Mouse (Mus musculus): ENCODE measurements at regions not wholly inside any gene's neighbourhood (a gene's known extent, or its start where the extent isn't known, plus 50 kb on each side); places are given as distances from the start of the nearest gene placed in this dataset.

DNA sequence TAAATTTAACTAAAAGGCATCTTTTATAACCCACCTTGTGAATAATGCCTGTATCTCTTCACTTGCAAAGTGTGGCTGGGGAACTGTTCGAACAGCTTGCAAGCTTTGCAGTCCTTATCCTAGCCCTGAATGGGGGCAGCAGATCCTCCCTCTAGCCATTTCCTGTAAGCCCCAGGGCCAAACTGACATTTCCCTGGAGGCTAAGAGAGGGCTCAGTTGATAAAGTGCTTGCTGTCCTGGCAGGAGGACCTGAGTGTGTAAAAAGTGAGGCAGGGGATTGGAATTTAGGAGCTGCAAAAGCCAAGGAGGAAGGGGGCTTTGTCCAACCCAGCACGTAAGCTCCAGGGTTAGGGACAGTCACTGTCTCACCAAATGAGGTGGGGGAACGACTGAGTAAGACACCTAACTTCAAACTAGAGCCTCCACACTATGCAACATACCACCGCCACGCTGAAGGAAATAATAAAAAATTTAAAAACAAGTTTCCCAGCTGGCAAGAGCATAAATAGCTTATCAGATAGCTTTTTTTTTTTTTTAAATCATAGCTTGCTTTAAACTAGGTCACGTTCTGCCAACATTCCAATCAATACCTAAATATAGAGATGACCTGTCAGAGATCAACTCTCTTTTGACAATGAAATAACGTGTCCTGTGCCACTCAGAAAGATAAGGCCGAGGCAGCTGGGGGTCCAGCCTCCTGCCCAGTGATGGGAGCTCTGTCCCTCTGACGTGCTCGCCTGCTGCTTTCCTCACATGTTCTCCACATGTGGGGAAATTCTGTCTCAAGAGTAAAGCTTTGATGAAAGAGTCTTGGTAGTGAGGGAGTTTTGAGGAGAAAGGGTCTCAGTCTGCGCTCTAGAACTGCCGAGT, 146.0 kb downstream of the Zfp36l1 start:
- no peak for DNase-seq (ENCODE audit: low spot score in 2 of 2)

DNA sequence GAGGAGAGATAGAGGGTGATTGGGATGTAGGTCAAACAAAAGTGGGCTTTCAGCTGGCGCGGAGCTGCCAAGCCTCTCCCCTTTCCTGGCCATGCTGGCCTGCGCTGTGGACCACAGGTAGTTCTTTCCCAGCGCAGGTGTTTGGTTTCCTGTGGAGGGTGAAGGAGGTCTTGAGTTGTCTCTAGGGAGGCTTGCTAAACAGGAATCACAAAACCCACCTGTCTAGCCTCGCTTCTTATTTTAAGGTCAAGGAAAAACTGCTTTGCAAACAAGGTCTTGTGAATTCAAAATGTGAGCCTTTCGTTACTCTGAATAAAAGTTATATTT, 146.6 kb downstream of the Zfp36l1 start:
- DNase-seq (ENCODE audit: low spot score in 2 of 2) = no peak

DNA sequence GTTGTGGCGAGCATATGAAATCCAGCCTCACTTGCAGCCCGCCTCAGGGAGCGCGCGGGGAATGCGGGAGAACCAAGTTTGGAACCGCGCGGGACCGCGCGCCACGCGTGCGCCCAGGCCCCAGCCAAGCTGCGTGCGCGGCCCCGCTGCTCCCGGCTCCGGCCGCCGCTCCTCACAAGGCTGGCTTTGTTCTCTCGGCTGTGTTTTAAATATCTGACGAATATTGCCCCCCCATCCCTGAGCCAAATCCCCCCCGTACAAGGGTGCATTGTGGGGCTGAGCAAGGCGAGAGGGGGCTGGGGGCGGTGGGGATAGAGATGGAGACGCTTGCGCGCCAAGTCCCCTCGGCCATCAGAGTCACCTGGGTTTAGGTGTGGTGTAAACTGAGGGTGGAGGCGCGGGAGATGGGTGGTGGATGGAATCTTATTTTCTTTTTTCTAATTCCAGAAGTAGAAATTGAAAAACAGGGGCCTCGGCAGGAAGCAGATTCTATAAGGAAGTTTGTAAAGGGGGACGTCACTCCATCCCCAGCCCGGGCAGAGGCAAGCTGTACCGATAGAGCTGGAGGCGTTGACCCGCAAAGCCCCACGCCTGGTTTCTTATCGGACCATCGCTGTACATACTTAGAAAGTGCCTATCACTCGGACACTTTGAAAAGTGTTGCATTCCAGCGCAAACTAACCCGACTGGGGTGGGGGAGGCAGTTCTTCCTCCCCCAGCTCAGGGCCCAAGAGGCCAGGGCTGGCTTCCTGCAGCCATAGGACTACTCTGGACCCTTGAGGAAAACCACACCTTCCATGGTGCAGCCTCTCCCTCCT, 147.1 kb downstream of the Zfp36l1 start:
- peak in 1 of 2 experiments; percentile 52 for DNase-seq (ENCODE audit: low spot score in 2 of 2)

DNA sequence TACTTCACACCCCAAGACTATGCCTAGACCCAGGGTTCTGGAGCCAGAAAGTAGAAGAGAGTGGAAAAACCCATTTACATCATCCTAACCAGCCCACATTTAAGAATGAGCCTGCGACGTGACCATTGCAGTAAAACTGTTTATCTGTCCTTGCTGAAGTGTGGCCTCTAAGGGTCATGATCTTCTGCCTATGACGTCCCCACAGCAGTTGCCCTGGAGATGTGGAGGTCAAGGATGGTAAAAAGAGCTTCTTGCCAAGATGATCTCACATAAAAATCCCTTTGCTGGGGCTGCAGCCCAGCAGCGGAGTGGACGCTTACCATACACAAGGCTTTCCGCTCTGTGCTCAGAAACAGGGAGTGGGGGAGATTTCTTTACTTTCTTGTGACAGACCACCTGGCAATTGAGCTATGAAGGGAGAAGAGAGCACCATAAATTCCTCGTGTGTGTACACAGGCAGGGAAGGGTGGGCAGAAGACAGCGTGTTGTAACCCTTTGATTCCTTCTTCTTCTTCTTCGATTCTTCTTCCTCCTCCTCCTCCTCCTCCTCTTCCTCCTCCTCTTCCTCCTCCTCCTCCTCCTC, 149.3 kb downstream of the Zfp36l1 start:
- no peak for DNase-seq (ENCODE audit: low spot score in 2 of 2)

GRCm38 (mm10) chr12:79962649-79963236, 150.1 kb downstream of the Zfp36l1 start:
- no peak for DNase-seq (ENCODE audit: low spot score in 2 of 2)

DNA sequence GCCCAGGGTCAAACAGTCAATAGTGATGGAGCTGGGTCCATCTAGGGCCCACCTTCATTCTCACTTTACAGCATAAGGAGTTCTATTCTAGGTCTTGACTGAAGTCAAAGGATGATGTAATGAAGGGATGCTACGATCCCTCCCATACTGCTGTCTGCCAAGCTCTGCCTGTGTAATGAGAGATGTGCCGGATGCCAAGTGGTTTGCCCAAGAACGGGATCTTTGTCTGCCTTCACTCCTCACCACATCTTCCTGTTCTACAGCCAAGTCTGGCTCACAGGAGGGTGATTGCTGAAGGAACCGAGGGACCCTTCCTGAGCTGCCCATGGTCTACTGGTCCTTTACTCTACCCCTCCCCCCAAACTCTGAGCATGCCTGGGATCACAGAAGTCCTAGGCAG, 150.9 kb downstream of the Zfp36l1 start:
- DNase-seq (ENCODE audit: low spot score in 2 of 2) = no peak

DNA sequence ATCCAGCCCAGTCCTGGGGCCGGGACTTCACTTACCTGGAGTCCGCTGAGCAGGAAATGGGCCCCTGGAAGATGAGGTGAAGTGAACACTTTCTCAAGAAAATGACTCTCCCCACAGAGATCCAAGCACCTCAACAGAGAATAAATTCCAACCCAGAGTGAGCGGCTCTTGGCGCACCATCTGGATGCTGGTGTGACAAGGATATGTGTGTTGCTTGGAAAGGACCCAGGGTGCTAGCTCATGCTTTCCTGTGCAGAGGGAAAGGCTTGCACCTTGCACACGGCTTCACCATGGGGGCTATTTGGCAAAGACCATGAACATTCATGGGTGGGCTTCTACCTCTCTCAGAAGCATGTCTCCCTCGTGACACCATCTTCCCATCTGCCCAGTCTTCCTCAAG, 151.7 kb downstream of the Zfp36l1 start:
- no peak for DNase-seq (ENCODE audit: low spot score in 2 of 2)

DNA sequence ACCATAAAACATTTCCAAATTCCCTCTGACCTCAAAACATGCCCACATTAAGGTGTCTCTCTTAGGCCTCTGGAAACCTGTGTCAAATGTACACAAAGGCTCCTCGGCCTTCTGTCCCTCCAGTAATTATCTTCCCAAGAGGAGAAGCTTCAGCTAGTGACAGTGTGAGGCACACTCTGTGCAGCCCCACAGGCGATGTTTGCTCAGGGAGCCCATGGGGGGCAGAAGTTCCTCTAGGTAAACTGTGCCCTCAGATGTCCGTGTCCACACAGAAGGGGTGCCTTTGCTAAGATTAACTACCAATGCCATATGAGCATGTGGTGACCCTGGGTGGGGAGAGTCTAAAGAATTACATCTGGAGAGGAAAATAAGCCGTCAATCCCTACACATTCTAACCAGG, 152.4 kb downstream of the Zfp36l1 start:
- DNase-seq (ENCODE audit: low spot score in 2 of 2) = no peak

DNA sequence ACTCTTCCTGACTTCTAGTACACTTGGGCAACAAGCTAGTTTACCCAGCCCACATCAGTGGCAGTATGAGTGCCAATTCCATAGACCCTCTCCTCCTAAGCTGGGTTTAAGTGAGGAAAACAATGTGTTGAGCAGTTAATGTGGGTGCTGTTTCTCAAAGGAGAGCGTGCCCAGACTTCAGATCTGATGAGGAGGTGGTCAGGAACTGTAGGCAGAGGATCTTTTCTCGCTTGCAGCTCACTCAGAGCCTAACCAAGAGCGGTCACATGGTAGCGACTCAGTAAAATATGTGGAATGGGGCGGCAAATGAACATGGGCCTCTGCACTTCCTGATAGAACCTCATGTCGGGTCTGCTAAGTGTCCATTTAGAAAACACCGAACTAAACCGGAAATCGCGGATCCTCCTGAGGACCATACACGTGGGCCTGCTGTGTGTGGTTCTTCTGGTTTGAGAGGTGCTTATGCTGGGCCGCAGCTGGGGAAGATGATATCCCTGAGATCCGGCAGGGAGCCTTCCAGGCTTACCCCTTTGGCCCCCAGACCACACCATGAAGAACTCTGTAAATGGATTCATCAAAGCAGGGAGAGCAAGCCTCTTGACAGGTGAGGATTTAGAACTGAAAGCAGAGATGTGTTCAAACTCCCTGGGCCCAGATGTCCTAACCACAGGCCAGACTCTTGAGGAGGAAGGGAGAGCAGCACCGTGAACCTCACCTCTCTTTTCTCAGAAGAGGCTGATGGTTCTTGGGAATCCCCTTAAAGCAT, 153.1 kb downstream of the Zfp36l1 start:
- no peak for DNase-seq (ENCODE audit: low spot score in 2 of 2)

GRCm38 (mm10) chr12:79957211-79957610, 155.6 kb downstream of the Zfp36l1 start:
- DNase-seq (ENCODE audit: low spot score in 2 of 2) = no peak

DNA sequence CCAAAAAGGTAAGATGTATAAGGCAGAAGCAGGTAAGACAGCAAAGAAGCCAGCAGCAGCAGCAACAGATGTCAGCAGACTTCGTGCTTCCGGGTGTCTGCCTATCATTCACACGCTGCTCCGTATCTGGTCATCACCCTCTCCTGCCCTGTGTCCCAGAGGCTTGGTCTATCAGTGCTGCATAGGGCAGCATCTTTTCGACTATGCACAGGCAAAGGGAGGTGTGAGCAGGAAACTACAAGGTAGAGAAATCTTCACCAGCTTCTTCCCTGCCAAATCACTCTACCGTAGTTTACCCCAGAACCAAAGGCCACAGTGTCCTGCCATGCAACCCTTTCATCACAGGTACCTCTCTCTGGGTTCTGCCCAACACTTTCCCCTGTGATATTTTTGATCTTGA, 156.5 kb downstream of the Zfp36l1 start:
- DNase-seq (ENCODE audit: low spot score in 2 of 2) = no peak

GRCm38 (mm10) chr12:79955501-79955900, 157.3 kb downstream of the Zfp36l1 start:
- DNase-seq (ENCODE audit: low spot score in 2 of 2) = no peak

DNA sequence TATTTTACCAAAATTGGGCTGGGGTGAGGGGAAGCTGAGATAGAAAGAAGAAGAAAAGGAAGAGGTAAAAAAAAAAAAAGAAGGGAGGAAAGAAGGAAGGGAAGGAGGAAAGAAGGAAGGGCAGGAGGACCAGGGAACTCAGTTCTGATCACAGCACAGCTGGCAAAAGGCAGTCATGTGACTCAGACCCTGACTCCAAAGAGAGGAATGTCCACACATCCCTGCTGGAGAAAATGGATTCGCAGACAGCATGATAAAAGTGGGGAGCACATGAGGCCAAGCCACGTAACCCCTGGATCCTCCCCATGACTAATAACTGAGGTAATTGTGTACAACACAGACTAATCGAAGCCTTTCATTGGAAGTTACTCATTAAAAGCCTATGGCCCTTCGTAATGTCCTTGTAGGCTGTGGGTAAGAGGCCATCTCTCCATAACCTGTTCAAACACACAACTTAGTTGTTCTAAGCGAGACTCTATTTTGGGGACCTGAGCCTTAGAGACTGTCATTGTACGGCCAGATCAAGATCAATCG, 162.2 kb downstream of the Zfp36l1 start:
- no peak for DNase-seq (ENCODE audit: low spot score in 2 of 2)

DNA sequence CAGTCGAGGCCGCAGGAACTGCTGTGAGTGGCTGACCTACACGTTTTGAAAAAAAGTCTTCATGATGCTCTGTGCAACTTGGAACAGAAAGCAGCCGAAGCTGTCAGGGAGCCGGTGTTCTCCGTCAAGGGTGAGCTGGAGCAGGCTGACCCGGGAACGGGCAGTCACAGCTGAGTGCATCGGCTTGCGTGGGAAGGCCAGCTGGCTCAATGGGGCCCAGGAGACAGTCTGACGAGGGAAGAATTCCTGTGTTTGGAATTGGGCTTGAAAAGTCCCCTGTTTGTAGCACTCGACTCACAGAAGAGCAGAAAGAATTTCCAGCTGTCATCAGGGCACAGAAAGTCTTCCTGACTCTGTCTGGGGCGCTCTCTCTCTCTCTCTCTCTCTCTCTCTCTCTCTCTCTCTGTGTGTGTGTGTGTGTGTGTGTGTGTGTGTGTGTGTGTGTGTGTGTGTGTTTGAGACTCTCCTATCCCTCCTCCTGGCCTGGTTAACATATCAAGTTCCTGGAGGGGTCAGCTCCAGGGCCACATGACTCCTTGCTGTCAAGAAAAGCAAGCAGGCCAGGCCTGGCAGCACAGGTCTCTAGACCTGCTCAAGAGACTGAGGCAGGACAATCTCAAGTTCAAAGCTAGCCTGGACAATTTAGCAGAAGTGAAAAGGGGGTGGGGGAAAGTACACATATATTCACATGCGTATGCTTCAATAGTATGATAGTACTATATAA, 163.6 kb downstream of the Zfp36l1 start:
- no peak for DNase-seq (ENCODE audit: low spot score in 2 of 2)

GRCm38 (mm10) chr12:79947574-79947973, 165.2 kb downstream of the Zfp36l1 start:
- no peak for DNase-seq (ENCODE audit: low spot score in 2 of 2)

GRCm38 (mm10) chr12:79946777-79947176, 166.0 kb downstream of the Zfp36l1 start:
- DNase-seq (ENCODE audit: low spot score in 2 of 2) = no peak

- no peak for DNase-seq (ENCODE audit: low spot score in 2 of 2)
Measured at GRCm38 (mm10) chr12:79945899-79946298, 166.9 kb downstream of the Zfp36l1 start.

DNA sequence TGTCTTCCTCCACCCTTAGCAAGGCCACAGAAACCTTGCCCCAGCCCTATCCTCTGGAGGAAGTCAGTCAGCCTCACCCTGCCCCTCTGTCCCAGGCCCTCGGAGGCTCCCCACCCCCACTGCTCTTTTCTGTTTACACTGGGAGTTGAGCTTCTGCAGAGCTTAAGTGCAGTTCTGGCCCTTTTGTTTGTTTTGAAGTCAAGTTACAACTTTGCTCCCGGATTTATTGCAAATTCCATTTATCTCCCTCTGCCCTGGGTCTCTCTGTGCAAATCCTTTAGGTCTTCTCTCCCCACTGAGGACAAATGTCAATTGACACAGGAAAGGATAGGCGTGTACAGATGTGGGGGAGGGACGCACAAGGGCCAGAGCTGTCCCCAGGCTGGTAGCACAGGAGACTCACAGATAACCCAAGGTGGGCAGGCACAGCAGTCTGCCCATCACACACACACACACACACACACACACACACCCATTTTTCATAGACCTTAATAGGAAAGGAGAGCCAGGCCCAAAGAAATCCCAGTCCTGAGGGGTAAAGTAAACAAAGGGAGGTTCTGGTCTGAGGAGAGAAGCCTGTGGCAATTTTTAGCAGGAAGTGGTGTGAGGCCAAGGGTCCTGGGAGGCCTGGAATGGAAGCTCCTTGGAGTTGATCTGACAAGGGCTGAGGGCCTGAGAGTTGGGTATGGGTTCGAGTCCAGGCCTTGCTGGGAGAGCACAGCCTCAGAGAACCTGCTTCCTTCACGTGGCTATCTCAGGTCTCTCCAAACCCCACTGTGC, 167.9 kb downstream of the Zfp36l1 start:
- DNase-seq (ENCODE audit: low spot score in 2 of 2) = no peak

DNA sequence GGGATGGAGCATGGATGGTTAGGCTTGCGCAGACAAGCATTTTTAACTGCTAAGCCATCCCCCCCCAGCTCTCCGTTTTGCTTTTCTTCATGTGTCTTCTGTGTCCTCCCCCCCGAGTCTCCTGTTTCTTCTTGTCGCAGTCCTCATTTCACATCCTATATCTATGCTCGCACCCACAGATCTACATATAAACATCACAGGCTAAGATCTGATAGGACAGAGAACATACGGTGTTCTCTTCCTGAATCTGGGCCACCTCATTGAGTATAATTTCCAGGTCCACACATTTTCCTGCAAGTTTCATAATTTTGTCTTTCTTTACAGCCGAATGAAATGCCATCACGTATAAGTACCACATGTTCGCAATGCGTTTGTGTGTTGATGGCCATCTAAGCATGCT, 168.7 kb downstream of the Zfp36l1 start:
- no peak for DNase-seq (ENCODE audit: low spot score in 2 of 2)
